Mouse (Mus musculus) intestine, postnatal 0 days (tissue): Measurements from ENCODE around the gene Mtx3. TPM values are rescaled to one million over a fixed set of nuclear protein-coding genes. Genes with fewer than 3 reads are reported as not detected.

Experiments used
- ATAC-seq: fragments of 200-750 bp; cut with Nextera tagmentation; 2 replicates; pipeline ENCODE4 v1.8.0; 2017; ENCODE audit warnings: mild to moderate bottlenecking, moderate TSS enrichment, moderate library complexity
- H3K27ac ChIP-seq: fragments of 300-500 bp; sonication (generic); 2 replicates; pipeline ENCODE4 v1.5.1; 2014; ENCODE audit warnings: mild to moderate bottlenecking, low read depth, low read length, moderate library complexity
- H3K27me3 ChIP-seq: fragments of 300-500 bp; sonication (generic); replicated peaks from 2 replicates; pipeline ENCODE4 v1.6.1; 2014; ENCODE audit warnings: low read length, mixed read lengths; ENCODE audit not compliant: control insufficient read depth, insufficient read depth
- H3K36me3 ChIP-seq: fragments of 300-500 bp; sonication (generic); 2 replicates; pipeline ENCODE4 v1.6.1; 2014; ENCODE audit warnings: mild to moderate bottlenecking, moderate library complexity; ENCODE audit not compliant: control insufficient read depth, insufficient read depth
- H3K4me1 ChIP-seq: fragments of 300-500 bp; sonication (generic); replicated peaks from 2 replicates; pipeline ENCODE4 v1.6.1; 2014; ENCODE audit warnings: antibody characterized with exemption, low read length, mixed read lengths; ENCODE audit not compliant: control insufficient read depth, insufficient read depth
- H3K4me2 ChIP-seq: fragments of 300-500 bp; sonication (generic); replicated peaks from 2 replicates; pipeline ENCODE4 v1.6.1; 2014; ENCODE audit warnings: low read depth, mild to moderate bottlenecking, moderate library complexity
- H3K4me3 ChIP-seq: fragments of 300-500 bp; sonication (generic); 2 replicates; pipeline ENCODE4 v1.5.1; 2014; ENCODE audit warnings: low read depth, low read length
- H3K9ac ChIP-seq: fragments of 300-500 bp; sonication (generic); 2 replicates; pipeline ENCODE4 v1.6.1; 2014; ENCODE audit warnings: mild to moderate bottlenecking, low read depth, low read length
- H3K9me3 ChIP-seq: fragments of 300-500 bp; sonication (generic); 2 replicates; pipeline ENCODE4 v1.6.1; 2016; ENCODE audit warnings: mixed run types; ENCODE audit not compliant: control insufficient read depth
- CTCF ChIP-seq: sonication (generic); IDR thresholded peaks from 2 replicates; pipeline ENCODE4 v1.5.1; 2016; ENCODE audit warnings: low read depth, mild to moderate bottlenecking, control low read depth, antibody characterized with exemption, moderate library complexity
- WGBS: fragments of 180-500 bp; shearing (Covaris S2); extraction: QIAGEN DNeasy Blood & Tissue Kit; methylation state at CpG from one replicate; pipeline ENCODE4 v1.1.7; 2014; 5-methylcytosine and 5-hydroxymethylcytosine counted together
- polyA plus RNA-seq: library from polyadenylated mRNA; unstranded; fragments of >200 nt; fragmentation: Nextera tagmentation; extraction: Ambion mirVana; gene quantifications from 2 replicates; pipeline ENCODE4 v1.2.1, GENCODE M21; 2015

Gene Mtx3
- polyA plus RNA-seq, 1 experiment from 2014 or later = 2.1 TPM

- Histone ChIP-seq H3K4me1 (no peaks in the 10 kb centered on the region), H3K4me2 (no peak overlapping the region), H3K4me3 (no peak overlapping the region), H3K9me3 (no peaks in the 10 kb centered on the region), H3K27ac (no peak overlapping the region), H3K9ac (no peak overlapping the region), H3K36me3 (peaks cover 37% of the 10 kb centered on the region), H3K27me3 (no peaks in the 10 kb centered on the region)
- 71% methylated on average over 4 of the region's 4 CpGs for WGBS
- ATAC-seq = no peak
- peak; percentile 55 for TF ChIP-seq CTCF
Observed at GRCm38 (mm10) chr13:92855901-92856300, 11.3 kb downstream of the Mtx3 start.

GRCm38 (mm10) chr13:92858808-92859207 is 14.2 kb downstream of the Mtx3 start:
- WGBS = 58% methylated on average over 5 of the region's 5 CpGs

GRCm38 (mm10) chr13:92859959-92860358 is 15.4 kb downstream of the Mtx3 start:
- ATAC-seq = no peak
- Histone ChIP-seq H3K4me1 (no peaks in the 10 kb centered on the region), H3K36me3 (peaks cover 3% of the 10 kb centered on the region; the same call in 1 of the 2 replicates), H3K9me3 (no peaks in the 10 kb centered on the region), H3K9ac (no peak overlapping the region), H3K4me3 (no peak overlapping the region), H3K27ac (no peak overlapping the region), H3K27me3 (no peaks in the 10 kb centered on the region), H3K4me2 (no peak overlapping the region)
- WGBS = 83% methylated on average over 4 of the region's 4 CpGs
- no peak for TF ChIP-seq CTCF

More at GRCm38 (mm10) chr13:92858808-92859207, 14.2 kb downstream of the Mtx3 start:
- Histone ChIP-seq H3K36me3 (peaks cover 11% of the 10 kb centered on the region; the same call in 1 of the 2 replicates), H3K9ac (no peak overlapping the region), H3K27me3 (no peaks in the 10 kb centered on the region), H3K4me2 (no peak overlapping the region), H3K4me3 (no peak overlapping the region), H3K9me3 (no peaks in the 10 kb centered on the region), H3K4me1 (no peaks in the 10 kb centered on the region), H3K27ac (no peak overlapping the region)
- ATAC-seq = no peak
- TF ChIP-seq CTCF = no peak

- Histone ChIP-seq H3K9me3 (no peaks in the 10 kb centered on the region), H3K9ac (no peak overlapping the region), H3K36me3 (no peaks in the 10 kb centered on the region), H3K4me1 (no peaks in the 10 kb centered on the region), H3K27me3 (no peaks in the 10 kb centered on the region), H3K4me3 (no peak overlapping the region), H3K27ac (no peak overlapping the region), H3K4me2 (no peak overlapping the region)
- WGBS = 54% methylated on average over 7 of the region's 7 CpGs
- ATAC-seq = no peak
- no peak for TF ChIP-seq CTCF
Observed at GRCm38 (mm10) chr13:92865358-92865757, 20.8 kb downstream of the Mtx3 start.

GRCm38 (mm10) chr13:92866680-92867079 is 22.1 kb downstream of the Mtx3 start:
- Histone ChIP-seq H3K27me3 (no peaks in the 10 kb centered on the region), H3K9me3 (no peaks in the 10 kb centered on the region), H3K36me3 (no peaks in the 10 kb centered on the region), H3K27ac (no peak overlapping the region), H3K9ac (no peak overlapping the region), H3K4me2 (no peak overlapping the region), H3K4me1 (no peaks in the 10 kb centered on the region), H3K4me3 (no peak overlapping the region)
- 60% methylated on average over 1 of the region's 1 CpGs for WGBS
- ATAC-seq = no peak
- peak; percentile 50 for TF ChIP-seq CTCF

- WGBS = 53% methylated on average over 4 of the region's 4 CpGs
- Histone ChIP-seq H3K4me2 (no peak overlapping the region), H3K4me3 (no peak overlapping the region), H3K4me1 (no peaks in the 10 kb centered on the region; the same call in 1 of the 2 replicates), H3K36me3 (no peaks in the 10 kb centered on the region), H3K27ac (no peak overlapping the region), H3K27me3 (no peaks in the 10 kb centered on the region), H3K9me3 (no peaks in the 10 kb centered on the region), H3K9ac (no peak overlapping the region)
- no peak for TF ChIP-seq CTCF
- no peak for ATAC-seq
Observed at GRCm38 (mm10) chr13:92879514-92879913, 35.0 kb downstream of the Mtx3 start.

GRCm38 (mm10) chr13:92879933-92880332 is 35.4 kb downstream of the Mtx3 start:
- H3K9me3 ChIP-seq = no peaks in the 10 kb centered on the region
- 66% methylated on average over 9 of the region's 9 CpGs for WGBS
- ATAC-seq = no peak
- no peak overlapping the region for H3K4me2 ChIP-seq
- no peaks in the 10 kb centered on the region for H3K27me3 ChIP-seq
- H3K36me3 ChIP-seq = no peaks in the 10 kb centered on the region
- H3K27ac ChIP-seq = no peak overlapping the region
- no peaks in the 10 kb centered on the region; the same call in 1 of the 2 replicates for H3K4me1 ChIP-seq
- TF ChIP-seq CTCF = no peak
- H3K9ac ChIP-seq = no peak overlapping the region
- no peak overlapping the region for H3K4me3 ChIP-seq
